Mouse (Mus musculus) cortical plate, adult 2 months (tissue): ENCODE data around the gene Dscam.

Experiments
- CTCF ChIP-seq: fragments of 200-500 bp; IDR thresholded peaks from 2 replicates; pipeline ENCODE4 v1.5.1; 2011; ENCODE audit warnings: mild to moderate bottlenecking, control low read depth, low read length; ENCODE audit not compliant: insufficient read depth; ENCODE audit errors: extremely low read depth
- POLR2A ChIP-seq: fragments of 200-500 bp; IDR thresholded peaks from 2 replicates; pipeline ENCODE4 v1.6.1; 2011; ENCODE audit warnings: mild to moderate bottlenecking, low read length, control low read depth; ENCODE audit not compliant: insufficient read depth; ENCODE audit errors: extremely low read depth

GRCm38 (mm10) chr16:96877271-96877670 lies 293.3 kb downstream of the Dscam start:
- TF ChIP-seq CTCF (no peak), POLR2A (no peak)
